Mouse (Mus musculus): ENCODE measurements around the gene Hist1h1t.
A peak's percentile ranks its signal among the peaks of the same experiment; 100 is the strongest.

Hist1h1t gene

DNA sequence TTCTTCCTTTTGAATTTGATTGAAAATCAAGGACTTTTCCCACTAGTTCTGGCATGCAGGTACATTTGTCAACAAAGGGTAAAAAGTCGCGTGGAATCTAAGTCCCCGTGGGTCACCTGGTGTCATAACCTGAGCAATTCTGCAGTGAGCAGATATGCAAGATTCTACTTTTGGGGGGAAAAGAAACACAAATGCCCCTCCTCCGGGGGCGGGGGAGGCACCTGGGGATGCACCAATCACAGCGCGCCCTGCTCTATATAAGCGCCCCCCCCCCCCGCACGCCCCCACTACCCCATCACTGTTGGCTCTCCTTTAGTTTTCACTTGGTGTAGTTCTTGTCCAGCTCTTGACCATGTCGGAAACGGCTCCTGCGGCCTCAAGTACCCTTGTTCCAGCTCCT is at the start of gene Hist1h1t:
Gene Hist1h1t, plus strand, starts transcription at position 301 of the 400 bp plus-strand sequence.
- peak in 1 of 2 experiments; percentile 4 for DNase-seq

DNA sequence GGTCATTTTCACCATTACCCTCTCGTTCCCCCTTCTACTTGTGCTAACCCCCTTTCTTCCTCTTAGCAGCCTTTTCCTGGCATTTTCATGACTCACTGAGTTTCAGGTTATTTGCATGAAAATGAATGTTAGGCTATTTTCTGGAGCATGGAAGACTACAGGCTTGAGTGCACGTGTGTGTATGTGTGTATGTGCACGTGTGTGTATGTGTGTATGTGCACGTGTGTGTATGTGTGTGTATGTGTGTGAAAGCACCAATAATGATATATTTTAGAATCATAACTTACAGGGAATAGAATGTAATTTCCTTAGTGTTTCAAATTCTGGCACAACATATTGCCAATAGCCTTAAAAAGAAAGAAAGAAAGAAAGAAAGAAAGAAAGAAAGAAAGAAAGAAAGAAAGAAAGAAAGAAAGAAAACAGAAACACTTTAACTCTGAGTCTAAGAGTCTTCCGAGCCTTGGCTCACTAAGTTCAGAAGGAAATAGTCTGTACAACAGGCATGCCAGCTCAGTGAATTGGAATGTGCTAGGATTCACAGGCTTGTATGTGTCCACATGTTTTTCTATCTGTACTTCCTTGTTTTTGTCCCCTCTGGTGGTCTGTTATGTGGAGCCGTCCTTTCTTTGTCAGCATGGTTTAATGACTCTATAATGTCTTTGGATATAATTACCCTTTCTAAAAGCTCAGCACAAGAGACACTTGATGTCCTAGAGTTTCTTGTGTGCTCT is 35.8 kb upstream of the Hist1h1t start:
- DNase-seq, result no peak

DNA sequence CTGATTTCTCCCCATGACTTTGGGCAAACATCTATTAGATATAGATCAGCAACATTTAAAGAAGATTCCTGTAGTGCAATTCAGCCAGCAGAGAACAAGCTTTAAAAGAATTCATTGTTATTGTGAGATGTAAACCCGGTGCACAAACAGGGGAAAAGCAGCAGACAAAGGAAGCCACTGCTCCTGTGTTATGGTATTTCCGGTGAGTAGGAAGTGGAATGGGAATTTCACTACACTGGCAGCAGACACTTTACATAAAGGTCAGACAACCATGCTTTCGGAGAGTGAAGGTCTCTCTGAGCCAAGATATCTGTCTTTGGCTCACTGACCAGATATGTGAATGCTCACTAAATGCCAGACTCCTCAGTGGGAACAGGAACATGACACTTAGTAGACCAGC is 33.1 kb upstream of the Hist1h1t start:
- DNase-seq, result no peak

DNA sequence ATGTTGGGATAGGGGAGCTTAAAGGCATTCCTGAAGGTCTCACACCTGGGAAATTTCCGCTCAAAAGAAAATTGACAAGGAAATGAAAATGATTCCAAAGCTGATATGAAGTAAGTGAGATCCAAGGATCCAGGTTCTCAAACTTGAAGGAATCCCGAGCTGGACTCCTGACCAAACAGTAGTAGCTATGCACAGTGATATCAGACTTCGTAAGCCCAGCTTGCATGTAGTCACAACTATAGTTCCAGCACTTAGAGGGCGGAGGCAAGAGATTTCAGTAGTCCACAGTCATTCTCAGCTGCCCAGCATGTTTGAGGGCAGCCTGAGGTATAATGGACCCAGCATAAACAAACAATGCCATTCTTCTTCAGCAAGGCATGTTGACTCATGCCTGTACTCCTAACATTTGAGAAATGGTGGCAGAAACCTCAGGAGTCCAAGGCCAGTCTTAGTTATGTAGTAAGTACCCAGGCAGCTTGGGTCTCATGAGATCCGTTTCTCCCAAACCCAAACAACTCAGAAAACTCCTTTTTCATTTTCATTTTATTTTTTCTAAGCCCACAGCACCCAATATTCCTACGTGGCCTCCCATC is 13.5 kb upstream of the Hist1h1t start:
- peak in 1 of 2 experiments; percentile 2 for DNase-seq

DNA sequence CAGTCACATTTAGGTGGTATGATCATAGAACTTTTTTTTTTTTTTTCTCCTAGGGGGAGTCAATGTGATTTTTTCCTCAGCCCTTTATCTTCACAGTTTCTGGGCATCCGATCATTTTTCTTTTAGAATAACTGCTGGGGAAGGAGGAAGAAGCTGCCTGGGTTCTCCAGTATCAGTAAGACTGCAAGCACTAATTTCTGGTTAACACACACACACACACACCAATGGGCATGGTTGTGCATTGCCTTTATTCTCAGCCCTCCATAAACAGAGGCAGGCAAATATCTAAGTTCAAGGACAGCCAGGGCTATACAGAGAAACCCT is 13.0 kb upstream of the Hist1h1t start:
- DNase-seq, result no peak

DNA sequence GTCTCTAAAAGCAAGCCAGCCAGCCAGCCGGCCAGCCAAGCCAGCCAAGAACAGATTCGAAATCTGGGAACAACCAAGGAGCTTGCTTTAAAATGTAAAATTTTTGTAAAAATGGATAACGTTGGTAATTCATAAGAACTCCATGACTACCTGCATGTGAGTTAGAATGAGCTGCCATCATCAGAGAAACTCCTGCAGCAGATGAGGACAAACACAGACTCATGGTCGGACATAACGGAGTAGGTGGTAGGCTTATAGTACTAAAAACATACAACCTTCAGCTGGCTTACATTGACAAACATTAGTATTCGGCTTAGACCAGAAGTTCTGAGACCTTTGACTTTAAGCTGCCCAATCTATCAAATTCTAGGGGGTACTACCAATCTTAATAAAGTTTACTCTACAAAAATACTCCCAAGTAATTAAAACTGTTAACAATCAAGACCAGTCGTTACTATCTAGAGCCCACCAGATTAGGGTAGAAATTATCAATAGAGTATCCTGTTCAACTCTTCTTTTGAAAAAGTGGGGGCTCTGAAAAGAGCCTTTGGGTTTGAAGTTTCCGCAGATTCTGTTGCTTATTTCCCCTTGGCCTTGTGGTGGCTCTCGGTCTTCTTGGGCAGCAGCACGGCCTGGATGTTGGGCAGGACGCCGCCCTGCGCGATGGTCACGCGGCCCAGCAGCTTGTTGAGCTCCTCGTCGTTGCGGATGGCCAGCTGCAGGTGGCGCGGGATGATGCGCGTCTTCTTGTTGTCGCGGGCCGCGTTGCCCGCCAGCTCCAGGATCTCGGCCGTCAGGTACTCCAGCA is 12.5 kb upstream of the Hist1h1t start:
- DNase-seq, result peak in 1 of 2 experiments; percentile 13

DNA sequence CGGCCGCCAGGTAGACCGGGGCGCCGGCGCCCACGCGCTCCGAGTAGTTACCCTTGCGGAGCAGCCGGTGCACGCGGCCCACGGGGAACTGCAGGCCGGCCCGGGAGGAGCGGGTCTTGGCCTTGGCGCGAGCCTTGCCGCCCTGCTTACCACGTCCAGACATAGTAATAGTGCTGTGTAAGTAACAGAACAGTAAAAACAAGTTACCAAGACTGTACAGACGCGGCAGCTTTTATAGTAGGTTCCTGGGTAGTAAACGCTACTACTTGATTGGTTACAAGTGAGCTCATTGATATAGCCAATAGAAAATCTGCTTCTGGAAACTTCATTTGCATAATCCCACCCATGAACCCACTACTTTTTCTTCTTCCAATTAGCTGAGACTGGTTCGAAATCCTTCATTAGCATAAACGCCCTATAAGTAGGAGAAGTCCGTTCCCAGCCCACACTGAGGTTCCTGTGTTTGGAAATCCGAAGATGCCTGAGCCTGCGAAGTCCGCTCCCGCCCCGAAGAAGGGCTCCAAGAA is 11.8 kb upstream of the Hist1h1t start, which contains the start of the genes Hist1h2ac and Hist1h2bc:
Gene Hist1h2ac, minus strand, starts transcription at position 194 of the 527 bp plus-strand sequence.
Gene Hist1h2bc, plus strand, starts transcription at position 445 of the 527 bp plus-strand sequence.
- peak; percentile 84 to 85 for DNase-seq

DNA sequence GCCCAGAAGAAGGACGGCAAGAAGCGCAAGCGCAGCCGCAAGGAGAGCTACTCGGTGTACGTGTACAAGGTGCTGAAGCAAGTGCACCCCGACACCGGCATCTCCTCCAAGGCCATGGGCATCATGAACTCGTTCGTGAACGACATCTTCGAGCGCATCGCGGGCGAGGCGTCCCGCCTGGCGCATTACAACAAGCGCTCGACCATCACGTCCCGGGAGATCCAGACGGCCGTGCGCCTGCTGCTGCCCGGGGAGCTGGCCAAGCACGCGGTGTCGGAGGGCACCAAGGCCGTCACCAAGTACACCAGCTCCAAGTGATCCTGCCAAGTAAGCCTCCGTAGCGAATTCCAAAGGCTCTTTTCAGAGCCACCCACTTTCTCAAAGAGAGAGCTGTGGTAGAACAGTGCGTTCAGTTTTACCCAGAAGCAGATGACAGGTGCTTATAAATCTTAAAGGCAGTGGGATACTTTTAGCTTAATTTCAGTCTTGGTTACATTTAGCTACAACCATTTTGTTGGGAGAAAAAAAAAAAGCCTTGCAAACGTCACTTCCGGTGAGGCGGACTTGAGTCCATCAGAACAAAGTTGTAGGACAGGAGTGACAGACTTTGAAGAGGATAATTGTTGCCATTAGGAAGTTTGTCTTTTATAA is 11.2 kb upstream of the Hist1h1t start:
- DNase-seq, result peak in 1 of 2 experiments; percentile 65

DNA sequence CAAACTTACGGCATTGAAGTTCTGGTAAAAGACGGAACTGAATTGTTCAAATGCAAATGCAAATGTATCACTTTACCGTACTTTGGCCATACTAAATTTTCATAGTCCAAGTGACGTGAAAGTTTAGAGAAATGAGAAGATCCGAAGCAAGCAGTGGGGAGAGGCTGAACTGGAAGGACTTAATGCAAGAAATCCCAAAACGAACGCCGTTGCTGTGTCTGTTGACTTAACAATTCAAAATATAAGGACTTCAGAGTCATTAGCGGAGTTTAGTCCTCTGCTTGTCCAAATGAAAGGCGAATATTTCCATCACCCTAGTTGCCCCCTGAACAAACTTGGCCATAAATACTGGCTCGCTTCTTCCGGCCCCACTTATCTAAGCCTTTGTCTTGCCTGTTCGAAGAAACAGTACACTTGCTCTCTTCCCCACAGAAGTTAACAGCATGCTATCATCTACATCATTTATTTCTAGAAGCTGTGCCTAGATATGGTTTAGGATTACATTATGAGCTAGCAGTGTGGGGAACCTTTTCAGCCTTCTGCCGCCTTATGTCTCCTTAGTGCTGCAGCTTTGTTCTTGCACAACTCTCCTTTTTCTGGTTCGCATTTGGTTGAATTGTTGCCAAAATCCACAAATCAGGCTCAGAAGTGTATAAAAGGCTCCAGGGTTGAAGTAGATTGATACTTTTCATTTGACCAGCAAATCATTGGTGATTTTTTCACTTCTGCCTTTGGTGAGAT is 10.3 kb upstream of the Hist1h1t start:
- peak in 1 of 2 experiments; percentile 26 for DNase-seq

DNA sequence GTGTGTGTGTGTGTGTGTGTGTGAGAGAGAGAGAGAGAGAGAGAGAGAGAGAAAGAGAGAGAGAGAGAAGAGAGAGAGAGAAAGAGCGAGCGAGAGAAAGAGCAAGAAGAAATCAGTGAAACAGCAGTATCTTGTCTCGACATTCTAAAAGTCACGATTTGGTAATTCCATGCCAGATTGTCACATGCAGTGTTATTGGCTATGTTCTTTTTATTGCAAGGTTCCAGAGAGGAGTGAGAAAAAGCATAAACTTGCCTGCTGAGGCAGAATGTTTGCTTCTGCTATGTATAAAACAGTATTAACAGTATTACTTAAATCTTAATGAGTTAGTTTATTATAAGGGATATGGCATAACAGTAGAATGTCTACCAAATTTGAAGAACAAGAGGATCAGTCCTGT is 9.6 kb upstream of the Hist1h1t start:
- DNase-seq, result no peak

DNA sequence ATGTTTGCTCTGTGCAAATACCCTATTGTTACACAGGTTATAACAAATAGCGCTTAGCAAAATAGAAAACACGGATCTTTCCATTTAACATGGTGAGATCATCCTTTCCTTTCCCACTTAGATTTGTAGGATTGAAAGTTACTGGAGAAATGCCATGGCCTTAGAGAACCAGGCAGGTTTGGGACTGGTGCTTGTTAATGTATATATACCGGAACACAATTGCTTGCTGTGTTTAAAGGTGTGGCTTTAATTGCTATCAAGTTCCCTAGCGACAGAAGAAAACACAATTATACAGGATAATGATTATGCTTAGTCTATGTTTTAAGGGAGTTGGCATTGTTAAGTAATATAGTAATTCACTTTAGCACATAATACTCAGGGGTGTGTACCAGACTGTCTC is 8.4 kb upstream of the Hist1h1t start:
- DNase-seq, result peak in 1 of 2 experiments; percentile 2

DNA sequence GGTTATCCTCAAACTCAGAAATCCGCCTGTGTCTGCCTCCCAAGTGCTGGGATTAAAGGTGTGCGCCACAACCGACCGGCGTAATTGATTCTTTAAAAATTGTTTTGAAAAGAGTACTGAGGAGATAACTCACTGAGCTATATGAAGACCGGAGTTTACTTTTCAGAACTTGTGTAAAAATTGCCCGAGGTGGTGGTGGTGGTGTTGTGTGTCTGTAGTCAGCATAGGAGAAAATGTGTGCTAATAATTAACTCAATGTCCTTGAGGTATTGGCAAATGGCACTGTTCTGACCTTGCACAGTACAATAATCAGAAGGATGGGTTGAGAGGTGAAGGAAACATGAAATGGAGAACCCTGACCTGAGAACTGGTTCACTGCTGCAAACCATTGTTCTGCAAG is 7.7 kb upstream of the Hist1h1t start:
- DNase-seq, result peak in 1 of 2 experiments; percentile 3

DNA sequence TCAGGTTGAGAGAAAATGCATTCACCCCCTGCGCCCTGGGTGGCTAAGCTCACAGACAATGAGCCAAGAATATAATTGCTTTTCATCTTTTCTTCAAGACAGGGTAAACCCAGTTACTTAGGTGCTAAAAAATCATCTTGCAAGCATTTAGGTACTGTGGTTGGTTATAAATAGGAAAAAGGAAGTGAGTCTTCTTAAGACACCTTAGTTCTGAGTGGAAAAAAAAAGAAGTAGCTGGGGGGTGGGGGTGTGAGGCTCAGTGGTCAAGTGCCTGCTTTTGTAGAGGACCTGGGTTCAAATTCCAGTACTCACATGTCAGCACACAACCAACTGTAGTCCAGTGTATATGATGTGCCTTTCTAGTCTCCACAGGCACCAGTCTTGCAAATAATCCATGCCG is 6.7 kb upstream of the Hist1h1t start:
- no peak for DNase-seq

DNA sequence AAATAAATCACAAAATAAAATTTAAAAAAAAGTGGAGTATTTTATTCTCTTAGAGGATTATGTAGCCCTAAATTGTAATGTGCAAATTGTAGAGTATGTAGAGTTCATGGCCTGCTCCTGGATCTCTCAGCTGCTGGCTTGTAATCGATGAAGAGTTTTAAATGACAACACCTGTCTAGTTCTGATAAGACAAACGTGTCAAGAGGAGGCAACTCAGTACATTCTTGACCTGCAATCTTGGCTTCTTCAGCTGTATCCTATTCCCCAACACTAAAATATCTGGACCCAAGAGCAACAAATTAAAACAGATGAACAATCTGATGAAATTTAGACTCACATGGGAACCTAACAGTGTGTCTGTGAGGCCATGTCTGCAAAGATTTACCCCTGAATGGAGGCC is 6.2 kb upstream of the Hist1h1t start:
- DNase-seq, result no peak

DNA sequence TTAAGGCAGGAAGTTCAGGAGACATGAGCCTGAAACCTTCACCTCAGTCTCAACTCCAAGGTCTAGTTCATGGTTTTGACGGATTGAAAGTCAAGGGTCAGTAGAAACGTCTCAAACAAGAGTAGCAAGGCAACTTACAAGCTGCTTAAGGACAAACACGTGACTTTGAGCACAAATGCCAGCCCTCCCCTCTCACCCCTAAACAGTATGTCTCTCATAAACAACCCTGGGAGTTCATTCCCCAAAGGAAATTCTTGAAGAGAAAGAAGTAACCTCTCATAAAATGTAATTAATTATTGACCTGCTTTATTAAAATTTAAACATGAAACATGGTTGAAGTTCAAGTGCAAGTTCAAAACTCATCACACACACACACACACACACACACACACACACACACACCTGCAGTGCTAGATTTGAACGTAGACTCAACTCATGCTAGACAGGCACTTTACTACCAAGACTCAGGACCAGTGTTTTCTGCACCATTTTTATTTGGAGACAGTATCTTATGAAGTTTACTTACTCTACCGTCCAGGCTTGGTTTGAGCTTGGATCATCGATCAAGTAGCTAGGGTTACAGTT is 1.7 kb upstream of the Hist1h1t start:
- DNase-seq, result peak in 1 of 2 experiments; percentile 3

DNA sequence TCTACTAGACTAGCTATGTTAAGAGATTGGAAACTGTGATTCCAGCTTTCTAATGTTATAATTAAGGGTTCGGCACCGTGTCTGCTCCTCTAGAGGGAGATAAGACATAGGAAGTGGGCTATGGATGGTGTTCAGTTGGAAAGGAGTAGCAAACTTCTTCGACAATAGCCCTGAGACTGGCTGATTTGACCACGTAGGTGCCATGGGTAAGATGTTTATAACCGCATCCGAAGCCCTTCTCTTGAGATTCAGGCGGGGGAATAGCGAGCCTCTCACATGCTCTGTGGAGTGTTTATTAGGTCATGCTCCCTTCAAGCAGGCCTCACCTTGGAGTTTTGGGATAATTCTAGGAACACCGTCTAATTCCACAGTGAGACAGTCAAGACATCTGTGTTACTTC is 658 bp upstream of the Hist1h1t start:
- DNase-seq, result peak in 1 of 2 experiments; percentile 3

DNA sequence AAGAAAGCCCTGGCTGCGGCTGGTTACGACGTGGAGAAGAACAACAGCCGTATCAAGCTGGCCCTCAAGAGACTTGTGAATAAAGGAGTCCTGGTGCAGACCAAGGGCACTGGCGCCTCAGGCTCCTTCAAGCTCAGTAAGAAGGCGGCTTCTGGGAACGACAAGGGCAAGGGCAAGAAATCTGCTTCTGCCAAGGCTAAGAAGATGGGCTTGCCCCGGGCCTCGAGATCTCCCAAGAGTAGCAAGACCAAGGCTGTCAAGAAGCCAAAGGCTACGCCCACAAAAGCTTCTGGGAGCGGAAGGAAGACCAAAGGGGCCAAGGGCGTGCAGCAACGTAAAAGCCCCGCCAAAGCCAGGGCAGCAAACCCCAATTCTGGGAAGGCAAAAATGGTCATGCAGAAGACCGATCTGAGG is 454 bp downstream of the Hist1h1t start:
- peak; percentile 37 to 40 for DNase-seq

DNA sequence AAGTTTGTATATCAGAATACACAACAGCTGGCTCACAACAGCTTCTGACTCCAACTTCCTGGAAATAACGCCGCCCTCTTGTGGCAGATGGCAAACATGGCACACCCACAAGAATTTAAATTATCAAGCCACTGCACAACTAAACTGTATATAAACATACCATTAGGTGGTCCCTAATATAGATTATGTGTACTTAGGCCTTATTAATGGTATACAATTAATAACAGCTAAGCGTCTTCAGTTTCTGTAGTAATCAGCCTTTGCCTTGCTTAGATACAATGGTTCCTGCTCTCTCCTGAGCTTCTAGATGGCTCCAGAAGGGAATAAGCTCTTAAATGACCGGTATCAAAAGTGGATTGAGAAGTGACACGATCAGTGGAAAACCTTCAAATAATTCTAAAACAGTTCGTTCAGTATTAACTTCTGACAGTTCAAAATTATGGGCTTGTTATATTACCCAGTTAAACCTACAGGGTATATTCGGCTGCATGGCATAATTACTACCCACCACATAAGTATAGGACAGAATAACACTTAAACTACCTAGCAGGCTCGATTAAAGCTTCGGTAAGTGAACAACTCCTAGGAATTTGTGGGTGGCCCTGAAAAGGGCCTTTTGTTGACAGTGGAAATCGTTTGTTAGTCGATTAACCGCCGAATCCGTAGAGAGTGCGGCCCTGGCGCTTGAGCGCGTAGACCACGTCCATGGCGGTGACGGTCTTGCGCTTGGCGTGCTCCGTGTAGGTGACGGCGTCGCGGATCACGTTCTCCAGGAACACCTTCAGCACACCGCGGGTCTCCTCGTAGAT is 2.1 kb downstream of the Hist1h1t start:
- DNase-seq, result peak; percentile 68 to 82

DNA sequence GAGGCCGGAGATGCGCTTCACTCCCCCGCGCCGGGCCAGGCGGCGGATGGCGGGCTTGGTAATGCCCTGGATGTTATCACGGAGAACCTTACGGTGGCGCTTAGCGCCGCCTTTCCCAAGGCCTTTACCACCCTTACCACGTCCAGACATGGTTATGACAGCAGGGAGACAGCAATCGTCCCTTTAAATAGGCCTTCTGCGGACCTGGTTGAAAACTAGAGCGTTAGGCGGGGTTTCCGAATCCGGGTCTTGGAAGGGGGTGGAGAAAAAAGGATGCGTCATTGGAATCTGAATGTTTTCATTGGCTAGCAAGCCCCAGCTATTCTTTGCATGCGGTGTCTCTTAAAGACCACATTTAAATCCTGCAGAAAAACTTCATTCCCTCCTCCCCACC is 2.7 kb downstream of the Hist1h1t start, which contains the start of gene Hist1h4c:
Gene Hist1h4c, minus strand, starts transcription at position 155 of the 394 bp plus-strand sequence.
- DNase-seq, result peak; percentile 96 to 100

DNA sequence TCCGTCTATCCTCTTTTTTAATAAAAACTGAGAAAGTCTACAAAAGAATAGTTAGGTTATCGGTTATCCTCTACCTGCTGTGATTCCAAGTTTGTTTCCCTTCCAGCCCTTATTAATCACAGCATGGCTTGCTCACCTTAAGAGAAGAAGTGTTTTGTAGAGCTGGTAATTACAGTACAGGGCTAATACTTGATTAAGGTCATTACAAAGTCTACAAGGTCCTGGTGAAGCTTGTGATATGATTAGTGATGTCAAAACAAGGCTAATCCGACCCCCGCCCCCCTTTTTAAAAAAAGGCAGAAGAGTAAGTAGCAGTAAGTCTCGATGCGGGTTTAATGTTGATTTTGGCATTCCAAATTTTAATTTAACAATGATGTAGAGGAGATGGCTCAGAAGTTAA is 3.4 kb downstream of the Hist1h1t start:
- DNase-seq, result peak in 1 of 2 experiments; percentile 2

DNA sequence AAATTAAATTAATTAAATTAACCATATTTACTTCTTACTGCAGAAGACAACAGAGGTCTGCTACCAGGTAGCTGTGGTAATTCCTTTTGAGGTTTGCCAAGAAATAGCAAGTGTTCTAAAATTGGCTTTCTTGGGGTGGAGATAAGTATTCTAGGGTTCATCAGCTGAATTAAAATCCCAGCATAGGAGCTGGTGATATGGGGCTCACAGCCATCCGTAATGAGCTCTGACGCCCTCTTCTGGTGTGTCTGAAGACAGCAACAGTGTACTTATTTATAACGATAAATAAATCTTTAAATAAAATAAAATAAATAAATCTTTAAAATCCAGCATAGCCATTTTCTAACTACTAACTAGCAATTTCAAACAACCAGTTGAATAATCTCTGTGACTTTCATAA is 4.2 kb downstream of the Hist1h1t start:
- no peak for DNase-seq
